Mouse (Mus musculus): Measurements from ENCODE around the gene Ctdnep1.
"Not testable (repeated sequence)": the region's sequence is repeated elsewhere in the genome, so short reads cannot be mapped to it uniquely, and the experiment has no call there.

Gene Ctdnep1

GRCm38 (mm10) chr11:70014051-70014450 is 33.1 kb downstream of the Ctdnep1 start:
- no peak for DNase-seq

GRCm38 (mm10) chr11:70014880-70015558 is 34.1 kb downstream of the Ctdnep1 start, which contains the start of gene Acadvl:
TSS of gene Acadvl (minus strand) at chr11:70015411.
- DNase-seq = peak; percentile 90

DNA sequence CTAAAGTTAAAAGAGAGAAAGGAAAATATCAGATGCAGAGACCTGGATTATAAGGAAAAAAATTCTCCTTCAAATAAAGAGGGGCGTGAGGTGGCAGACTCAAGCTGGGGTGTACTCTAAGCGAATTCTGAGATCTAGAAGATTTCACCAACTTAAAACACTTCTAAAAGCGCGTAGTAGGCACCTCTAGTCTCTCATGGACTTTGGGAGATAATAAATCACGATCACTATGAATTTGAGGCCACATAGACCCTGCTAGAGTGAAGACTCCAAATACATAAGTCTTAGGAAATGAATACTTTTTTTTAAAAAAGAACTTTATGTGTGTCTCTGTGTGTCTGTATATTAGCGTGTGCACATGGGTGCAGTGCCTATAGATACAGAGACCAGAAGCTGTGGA is 34.7 kb downstream of the Ctdnep1 start:
- DNase-seq = no peak

GRCm38 (mm10) chr11:70016177-70016576 is 35.2 kb downstream of the Ctdnep1 start:
- DNase-seq = not testable (repeated sequence)

- DNase-seq = no peak
Measured at GRCm38 (mm10) chr11:70016669-70017068, 35.7 kb downstream of the Ctdnep1 start, which contains the start of gene Dlg4. TSS of gene Dlg4 (plus strand) at chr11:70016942.

GRCm38 (mm10) chr11:70017199-70017767 is 36.3 kb downstream of the Ctdnep1 start:
- no peak for DNase-seq

DNA sequence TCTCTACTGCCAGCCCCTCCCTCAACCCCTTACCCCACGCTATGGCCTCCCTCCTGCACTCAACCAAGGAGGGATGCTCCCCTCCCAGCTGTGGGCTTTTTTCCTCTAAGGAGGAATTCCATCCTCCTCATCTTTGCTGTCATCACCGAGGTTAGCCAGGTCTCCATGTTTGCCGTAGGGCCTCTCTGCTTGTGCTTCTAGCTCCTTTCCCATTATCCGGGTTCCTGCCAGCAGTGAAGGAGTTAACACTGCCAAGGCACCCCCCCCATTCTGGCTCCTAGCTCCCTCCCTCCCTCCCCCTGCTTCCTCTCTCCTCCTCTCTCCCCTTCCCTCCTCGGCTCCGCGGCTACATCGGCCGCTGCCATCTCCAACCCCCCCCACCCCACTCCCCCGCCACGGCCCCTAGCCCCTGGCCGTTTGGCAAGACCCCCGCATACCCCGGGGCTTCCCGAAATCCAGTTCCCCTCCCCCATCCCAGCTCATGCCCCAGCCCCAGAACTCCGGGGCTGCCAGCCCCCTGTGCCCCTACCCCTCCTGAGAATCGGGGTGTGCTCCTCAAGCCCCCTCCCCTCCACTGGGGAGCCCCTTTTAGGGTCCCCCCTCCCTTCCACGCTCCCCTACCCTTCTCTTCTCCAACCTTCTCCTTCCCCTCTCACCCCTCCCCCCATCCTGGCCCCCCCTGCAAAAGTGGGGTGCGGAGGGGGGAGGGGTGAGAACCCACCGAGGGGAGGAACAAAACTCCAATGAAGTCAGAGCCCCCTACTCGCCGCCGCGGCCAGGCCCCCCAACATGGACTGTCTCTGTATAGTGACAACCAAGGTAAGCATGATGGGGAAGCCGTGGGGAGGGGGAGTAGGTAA is 37.4 kb downstream of the Ctdnep1 start:
- peak; percentile 68 for DNase-seq

DNA sequence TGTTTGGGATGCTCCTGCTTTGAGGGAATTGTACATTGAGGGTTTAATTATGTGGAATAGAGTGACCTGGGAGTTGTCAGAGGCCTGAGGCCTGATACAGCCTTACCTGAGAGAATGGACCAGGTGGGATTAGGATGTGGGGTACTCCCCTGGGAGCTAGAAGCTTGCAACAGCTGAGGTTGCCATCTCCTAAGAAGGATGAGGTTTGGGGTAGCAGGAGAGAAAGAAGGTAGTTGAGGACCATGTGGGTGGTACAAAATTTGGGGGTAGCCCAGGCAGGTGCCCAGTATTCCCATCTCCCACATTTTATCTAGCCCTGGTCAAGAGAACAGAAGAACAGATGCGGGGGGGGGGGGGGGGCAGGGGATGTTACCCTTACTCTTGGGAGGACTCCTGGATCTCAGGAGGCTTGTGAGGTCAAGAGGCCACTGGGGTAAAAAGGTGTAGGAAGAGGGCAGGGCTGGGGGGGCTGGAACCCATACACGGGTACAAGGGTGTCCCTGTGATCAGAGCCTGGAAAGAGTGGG is 38.6 kb downstream of the Ctdnep1 start:
- no peak for DNase-seq

GRCm38 (mm10) chr11:70020022-70020631 is 39.2 kb downstream of the Ctdnep1 start:
- peak; percentile 81 for DNase-seq

DNA sequence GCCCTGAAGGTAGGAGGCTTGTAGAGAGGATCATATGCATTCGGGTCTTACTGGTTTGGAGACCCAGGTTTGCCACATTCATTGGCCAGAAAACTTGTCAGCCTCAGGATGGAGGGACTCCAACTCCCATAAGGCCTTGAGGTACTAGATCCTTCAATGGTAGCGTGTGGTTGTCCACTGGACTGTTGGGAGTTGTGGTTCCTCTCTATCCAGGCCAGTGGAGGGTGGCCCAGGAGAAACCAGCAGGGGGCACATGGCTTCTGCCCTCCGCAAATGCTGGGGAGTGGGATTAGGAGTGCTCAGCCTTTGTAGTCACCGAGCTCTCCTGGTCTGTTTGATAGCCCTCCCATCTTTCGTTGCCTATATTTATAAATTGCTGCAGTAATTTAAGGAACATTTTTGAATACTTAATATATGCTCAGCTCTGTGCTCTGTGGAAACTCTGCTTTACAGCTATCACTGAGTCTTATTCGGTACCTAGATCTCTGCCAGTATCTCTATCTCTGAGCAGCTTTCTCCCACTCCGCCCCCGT is 39.8 kb downstream of the Ctdnep1 start:
- DNase-seq = peak; percentile 81

DNA sequence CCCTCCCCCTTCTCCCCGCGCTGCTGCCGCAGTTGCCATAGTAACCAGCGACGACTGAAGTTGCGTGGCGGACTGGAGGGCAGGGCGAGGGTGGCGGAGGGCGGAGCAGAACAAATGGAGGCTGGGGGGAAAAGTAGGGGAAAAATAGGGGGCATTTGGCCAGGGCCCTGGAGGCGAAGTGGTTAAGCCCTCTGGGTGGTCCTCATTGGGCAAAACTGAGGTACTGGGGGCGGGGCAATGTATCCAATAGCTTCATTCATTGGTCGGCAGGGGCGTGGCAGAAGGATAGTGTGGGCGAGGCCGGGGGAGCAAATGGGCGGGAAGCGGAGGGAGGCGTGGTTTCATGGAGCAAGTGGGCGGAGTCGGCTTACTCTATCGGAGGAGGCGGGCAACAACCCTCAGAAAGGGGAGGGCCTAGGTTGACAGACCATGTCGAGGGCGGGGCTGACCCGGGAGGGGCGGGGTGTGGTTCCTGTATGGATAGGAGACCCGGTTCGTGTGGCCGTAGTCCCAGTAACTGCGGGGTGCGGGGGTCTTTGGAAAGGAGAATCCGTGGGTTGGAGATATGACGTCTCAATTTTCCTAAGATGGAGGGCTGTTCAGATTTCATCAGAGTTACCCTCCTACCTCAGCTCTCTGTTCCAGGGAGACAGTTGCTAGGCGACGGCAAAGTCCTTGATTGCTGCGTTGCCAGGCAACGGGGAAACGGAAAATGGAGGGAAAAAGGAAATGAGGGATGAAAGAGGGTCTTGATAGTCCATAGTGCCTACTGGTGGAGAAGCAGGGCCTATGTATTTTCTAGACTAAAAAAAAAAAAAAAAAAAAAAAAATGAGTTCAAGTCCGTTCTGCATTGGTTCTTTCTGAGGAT is 40.5 kb downstream of the Ctdnep1 start:
- peak; percentile 95 for DNase-seq

DNA sequence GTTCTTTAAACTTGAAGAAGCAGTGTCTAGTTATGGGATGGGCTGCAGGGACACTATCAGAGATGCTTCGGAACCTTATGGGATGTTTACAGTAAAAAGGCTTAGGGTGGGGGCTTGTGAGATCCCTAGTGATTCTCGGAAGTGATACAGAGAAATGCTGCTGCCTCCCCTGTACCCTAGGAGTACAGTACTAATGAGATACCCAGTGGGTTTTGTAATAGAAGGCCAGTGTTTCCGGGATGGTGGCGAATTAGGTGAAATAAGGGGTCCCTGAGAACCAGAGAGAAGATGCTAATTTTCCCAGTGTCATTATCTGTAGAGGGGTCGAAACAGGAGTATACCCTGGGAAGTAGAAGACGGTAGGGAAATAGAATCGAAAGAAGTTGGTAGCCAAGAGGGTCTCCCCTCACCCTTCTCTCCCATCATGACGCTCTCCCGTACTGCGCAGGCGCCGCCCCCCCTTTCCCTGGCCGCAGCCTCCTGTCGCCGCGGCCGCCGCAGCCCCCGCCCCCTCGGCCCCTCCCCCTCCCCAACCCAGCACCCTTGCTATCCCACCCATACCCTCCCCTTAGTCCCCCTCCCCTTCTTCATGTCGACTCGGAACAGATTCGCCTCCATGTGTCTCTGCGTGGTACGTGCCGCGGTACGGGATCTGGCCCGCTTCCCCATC is 42.7 kb downstream of the Ctdnep1 start:
- peak; percentile 52 for DNase-seq

DNA sequence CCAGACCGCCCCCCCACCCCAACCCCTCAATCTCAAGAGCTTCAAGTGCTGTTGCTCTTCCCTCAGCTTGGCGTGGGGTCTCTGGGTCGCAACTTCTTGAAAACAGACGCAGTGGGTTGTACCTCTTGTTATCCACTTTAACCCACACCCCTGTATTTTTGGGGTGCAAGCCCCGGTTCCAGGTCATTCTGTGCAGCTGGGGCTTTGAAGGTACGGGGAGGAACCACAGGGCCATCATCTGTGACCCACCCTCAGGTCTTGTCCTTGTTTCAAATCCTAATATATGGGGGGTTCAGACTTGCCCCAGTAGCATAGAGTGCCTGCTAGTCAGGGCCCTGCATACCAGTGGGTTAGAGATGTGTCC is 43.2 kb downstream of the Ctdnep1 start:
- no peak for DNase-seq

DNA sequence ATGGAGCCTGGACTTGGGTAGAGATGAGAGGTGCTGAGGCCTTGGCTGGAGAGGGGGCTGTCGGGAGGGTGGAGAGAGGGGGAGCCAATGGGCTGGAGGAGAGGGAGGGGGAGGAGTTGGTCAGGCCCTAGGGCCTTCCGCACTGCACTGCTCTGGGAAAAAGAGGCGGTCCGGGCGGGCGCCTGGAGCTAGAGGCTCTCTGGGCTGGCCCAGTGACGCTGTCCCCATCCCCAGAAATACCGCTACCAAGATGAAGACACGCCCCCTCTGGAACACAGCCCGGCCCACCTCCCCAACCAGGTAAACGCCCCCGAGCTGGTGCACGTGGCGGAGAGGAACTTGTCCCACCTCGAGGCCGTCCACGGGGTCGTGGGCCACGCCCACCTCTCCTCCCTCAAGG is 45.7 kb downstream of the Ctdnep1 start:
- no peak for DNase-seq

DNA sequence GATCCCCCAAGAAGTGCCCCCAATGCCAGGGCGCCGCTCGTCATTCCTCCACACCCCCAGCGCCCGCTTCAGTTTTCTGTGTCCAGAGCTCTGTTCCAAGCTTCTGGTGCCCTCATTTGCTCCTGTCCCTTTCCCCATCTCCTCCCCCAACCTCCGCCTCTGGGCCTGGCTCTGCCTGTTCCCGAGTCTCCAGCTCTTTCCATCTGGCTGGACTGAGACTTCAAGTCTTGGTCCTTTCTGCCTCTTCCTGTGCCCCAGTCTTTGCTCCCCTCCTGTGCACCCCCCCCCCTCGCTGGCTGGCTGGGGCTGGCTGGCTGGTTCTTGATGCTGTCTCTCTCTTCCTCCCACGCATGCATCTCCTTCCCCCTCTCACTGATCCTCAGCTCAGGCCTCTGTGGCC is 46.4 kb downstream of the Ctdnep1 start:
- peak; percentile 57 for DNase-seq

DNA sequence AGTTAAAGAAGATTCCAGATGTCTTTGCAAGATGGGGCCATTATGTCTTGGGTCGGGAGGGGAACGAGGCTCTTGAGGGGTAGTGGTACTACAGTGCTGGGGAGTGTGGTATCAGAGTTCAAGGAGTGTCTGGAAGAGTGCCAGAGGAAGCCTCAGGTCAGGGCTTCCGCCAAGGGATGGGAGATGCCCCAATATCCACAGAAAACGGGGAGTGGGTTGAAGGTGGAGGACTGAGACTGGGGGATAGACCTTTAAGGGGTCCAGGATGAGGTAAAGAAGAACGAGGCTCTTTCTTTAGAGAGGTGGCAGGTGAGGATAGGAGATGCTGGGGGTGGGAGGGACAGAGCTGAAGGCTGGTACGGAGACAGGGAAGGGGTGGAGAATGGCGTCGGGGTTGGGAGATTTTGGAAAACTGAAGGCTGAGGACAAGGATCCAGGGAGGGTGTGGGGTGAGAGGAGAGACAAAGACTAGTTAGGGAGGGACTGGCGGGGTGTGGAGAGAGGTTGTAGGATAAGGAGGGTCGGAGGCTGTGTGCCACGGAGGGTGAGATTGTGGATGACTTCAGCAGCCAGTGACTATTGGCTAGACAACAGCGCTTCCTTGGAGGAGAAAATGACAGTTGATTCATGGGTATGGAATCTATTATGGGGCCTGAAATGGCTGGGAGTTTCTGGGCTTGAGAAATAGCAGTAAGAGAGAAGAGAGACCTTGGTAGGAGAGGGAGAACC is 47.6 kb downstream of the Ctdnep1 start:
- DNase-seq = no peak

DNA sequence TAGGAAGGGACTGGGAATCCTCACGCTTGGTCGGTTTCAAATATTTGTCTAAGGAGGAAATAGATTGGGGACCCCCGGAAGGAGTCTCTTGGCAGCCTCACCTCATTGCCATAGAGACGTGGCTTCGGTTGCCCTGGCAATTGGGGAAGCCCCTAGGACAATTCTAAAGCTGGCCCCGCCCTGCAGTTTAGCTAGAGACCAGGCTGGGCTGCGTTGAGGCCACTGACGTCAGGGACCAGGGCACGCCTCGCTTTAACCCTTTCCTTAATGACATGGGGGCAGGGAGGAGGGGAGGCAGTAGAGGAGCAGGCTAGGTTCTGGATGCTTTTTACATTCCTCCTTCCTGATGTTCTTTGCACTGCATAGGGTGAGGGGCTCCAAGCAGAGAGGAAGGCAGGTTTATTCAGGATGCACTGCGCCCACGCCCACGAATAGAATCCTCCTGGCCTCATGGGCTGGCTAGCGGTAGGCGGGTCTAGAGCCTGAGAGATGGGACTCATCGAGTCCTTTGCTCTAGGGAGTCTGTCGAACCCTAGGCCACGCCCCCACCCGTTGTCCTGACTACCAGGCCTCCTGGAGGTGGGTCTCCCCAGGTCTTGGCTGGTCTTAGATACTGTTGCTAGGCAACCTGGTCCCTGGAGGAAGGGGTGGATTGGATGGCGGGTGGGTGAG is 48.3 kb downstream of the Ctdnep1 start:
- peak; percentile 79 for DNase-seq

GRCm38 (mm10) chr11:70029829-70030550 is 49.0 kb downstream of the Ctdnep1 start:
- no peak for DNase-seq

- no peak for DNase-seq
Measured at GRCm38 (mm10) chr11:70030651-70031320, 49.8 kb downstream of the Ctdnep1 start.
